Mouse (Mus musculus) brain, embryonic 14.5 days (tissue): ENCODE measurements around the gene Sec24c.

Experiments
- CTCF ChIP-seq: fragments of 200-500 bp; IDR thresholded peaks from 2 replicates; pipeline ENCODE4 v1.5.1; 2012; ENCODE audit warnings: inconsistent platforms, mild to moderate bottlenecking, moderate library complexity, borderline replicate concordance; ENCODE audit not compliant: insufficient read depth, insufficient read length; ENCODE audit errors: extremely low read depth
- POLR2A ChIP-seq: fragments of 200-500 bp; IDR thresholded peaks from 2 replicates; pipeline ENCODE4 v1.6.1; 2012; ENCODE audit warnings: mild to moderate bottlenecking, inconsistent platforms, borderline replicate concordance; ENCODE audit not compliant: poor library complexity, insufficient read depth, insufficient read length, severe bottlenecking; ENCODE audit errors: extremely low read depth

DNA sequence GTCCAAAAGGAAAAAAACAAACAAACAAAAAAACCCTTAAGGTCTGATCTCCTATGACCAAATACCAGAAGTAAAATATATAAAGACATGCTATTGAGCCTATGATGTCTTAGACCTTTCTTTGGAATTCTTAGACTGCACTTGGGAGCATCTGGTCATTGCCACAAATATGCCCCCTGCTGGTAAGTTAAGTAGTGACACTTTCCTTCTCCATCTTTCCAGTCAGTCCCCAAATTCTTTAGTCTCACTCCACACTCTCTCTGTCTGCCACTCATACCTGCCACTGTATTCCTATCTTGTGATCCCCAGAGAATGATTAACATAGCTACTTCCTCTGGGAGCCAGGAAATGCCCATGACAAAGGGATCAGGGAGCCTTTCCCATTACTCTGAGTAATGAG, 15.8 kb upstream of the Sec24c start:
- TF ChIP-seq CTCF = peak; percentile 66; the same call in 1 of the 2 replicates
- TF ChIP-seq POLR2A = no peak
